Mouse (Mus musculus) forebrain, embryonic 14.5 days (tissue): ENCODE measurements around the gene Lacc1. TPM values are rescaled to one million over a fixed set of nuclear protein-coding genes. Genes with fewer than 3 reads are reported as not detected.
"Not testable (repeated sequence)": the region's sequence is repeated elsewhere in the genome, so short reads cannot be mapped to it uniquely, and the experiment has no call there.

Experiments used
- ATAC-seq: fragments of 200-750 bp; cut with Nextera tagmentation; 2 replicates; pipeline ENCODE4 v1.8.0; 2017; ENCODE audit warnings: mild to moderate bottlenecking, moderate library complexity
- DNase-seq: peaks from one replicate; pipeline ENCODE4 v3.0.0-alpha.2; 2015; ENCODE audit warnings: low spot score
- H3K27ac ChIP-seq: fragments of 300-500 bp; sonication (generic); 2 replicates; pipeline ENCODE4 v1.5.1; 2014; ENCODE audit warnings: low read depth, mild to moderate bottlenecking, control low read depth, low read length, moderate library complexity
- H3K27me3 ChIP-seq: fragments of 300-500 bp; sonication (generic); replicated peaks from 2 replicates; pipeline ENCODE4 v1.6.1; 2014; ENCODE audit warnings: low read length, control low read depth, mixed read lengths; ENCODE audit not compliant: control insufficient read depth, insufficient read depth
- H3K36me3 ChIP-seq: fragments of 300-500 bp; sonication (generic); 2 replicates; pipeline ENCODE4 v1.6.1; 2014; ENCODE audit warnings: low read length, control low read depth; ENCODE audit not compliant: control insufficient read depth, insufficient read depth
- H3K4me1 ChIP-seq: fragments of 300-500 bp; sonication (generic); 2 replicates; pipeline ENCODE4 v1.6.1; 2014; ENCODE audit warnings: antibody characterized with exemption, low read length, control low read depth; ENCODE audit not compliant: control insufficient read depth, insufficient read depth
- H3K4me2 ChIP-seq: fragments of 300-500 bp; sonication (generic); 2 replicates; pipeline ENCODE4 v1.6.1; 2014; ENCODE audit warnings: mild to moderate bottlenecking, control low read depth, low read length
- H3K4me3 ChIP-seq: fragments of 300-500 bp; sonication (generic); 2 replicates; pipeline ENCODE4 v1.5.1; 2014; ENCODE audit warnings: low read depth, low read length, control low read depth
- H3K9ac ChIP-seq: fragments of 300-500 bp; sonication (generic); 2 replicates; pipeline ENCODE4 v1.6.1; 2014; ENCODE audit warnings: mild to moderate bottlenecking, low read length, control low read depth, moderate library complexity
- H3K9me3 ChIP-seq: fragments of 300-500 bp; sonication (generic); replicated peaks from 2 replicates; pipeline ENCODE4 v1.6.1; 2016; ENCODE audit warnings: low read length, control low read depth, mixed read lengths; ENCODE audit not compliant: control insufficient read depth
- WGBS: fragments of 180-500 bp; shearing (Covaris S2); extraction: QIAGEN DNeasy Blood & Tissue Kit; methylation state at CpG from one replicate; pipeline ENCODE4 v1.1.7; 2014; 5-methylcytosine and 5-hydroxymethylcytosine counted together
- polyA plus RNA-seq: library from polyadenylated mRNA; unstranded; fragments of >200 nt; fragmentation: Nextera tagmentation; extraction: Ambion mirVana; gene quantifications from 2 replicates; pipeline ENCODE4 v1.2.1, GENCODE M21; 2014

Lacc1 gene
- polyA plus RNA-seq, 1 experiment from 2014 or later, result 1.6 TPM

DNA sequence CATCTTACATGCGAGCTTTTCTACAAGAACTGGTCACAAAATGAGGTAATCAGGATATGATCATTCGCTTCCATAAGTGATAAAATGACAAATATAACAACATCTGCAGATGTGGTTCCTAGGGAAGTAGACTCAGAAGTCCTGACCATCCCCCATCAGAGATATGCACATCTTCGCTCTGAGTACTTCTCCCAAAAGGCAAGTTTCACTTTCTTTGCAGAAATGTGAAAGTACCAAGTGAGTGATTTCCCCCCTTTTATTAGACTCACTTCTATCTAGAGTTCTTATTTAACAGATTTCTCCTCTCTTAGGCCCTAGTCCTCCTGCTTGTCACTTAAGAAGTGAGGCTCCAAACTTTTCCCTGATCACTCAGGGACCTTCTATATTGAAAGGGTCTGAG, 3.3 kb downstream of the Lacc1 start:
- Histone ChIP-seq H3K9me3 (no peaks in the 10 kb centered on the region), H3K27me3 (no peaks in the 10 kb centered on the region), H3K27ac (no peak overlapping the region), H3K36me3 (no peaks in the 10 kb centered on the region), H3K9ac (no peak overlapping the region), H3K4me3 (no peak overlapping the region), H3K4me1 (no peaks in the 10 kb centered on the region), H3K4me2 (no peak overlapping the region)
- ATAC-seq (no peak), DNase-seq (no peak)
- WGBS, result 96% methylated on average over 3 of the region's 3 CpGs

DNA sequence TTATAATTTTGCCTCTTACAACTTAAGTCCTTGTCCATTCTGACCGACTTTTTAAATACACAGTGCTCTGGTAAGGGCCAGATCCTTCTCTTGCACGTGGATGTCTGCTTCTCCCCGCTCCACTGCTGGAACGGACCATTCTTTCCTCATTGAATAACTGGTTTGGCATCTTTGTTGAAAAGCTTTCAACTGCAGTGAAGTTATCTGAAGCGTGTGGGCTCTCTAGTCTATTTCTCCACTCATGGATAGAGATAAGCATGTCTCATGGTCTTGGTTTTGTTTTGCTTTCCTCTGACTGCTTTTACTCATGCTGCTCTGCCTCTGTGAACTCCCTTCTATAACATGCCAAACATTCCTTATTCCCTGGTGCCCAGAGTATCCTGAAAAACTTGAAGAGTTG, 4.3 kb downstream of the Lacc1 start:
- Histone ChIP-seq H3K4me2 (no peak overlapping the region), H3K9me3 (no peaks in the 10 kb centered on the region), H3K36me3 (no peaks in the 10 kb centered on the region), H3K27me3 (no peaks in the 10 kb centered on the region), H3K27ac (no peak overlapping the region), H3K4me3 (no peak overlapping the region), H3K4me1 (no peaks in the 10 kb centered on the region), H3K9ac (no peak overlapping the region)
- ATAC-seq, result no peak
- WGBS, result 75% methylated on average over 5 of the region's 5 CpGs
- no peak for DNase-seq

DNA sequence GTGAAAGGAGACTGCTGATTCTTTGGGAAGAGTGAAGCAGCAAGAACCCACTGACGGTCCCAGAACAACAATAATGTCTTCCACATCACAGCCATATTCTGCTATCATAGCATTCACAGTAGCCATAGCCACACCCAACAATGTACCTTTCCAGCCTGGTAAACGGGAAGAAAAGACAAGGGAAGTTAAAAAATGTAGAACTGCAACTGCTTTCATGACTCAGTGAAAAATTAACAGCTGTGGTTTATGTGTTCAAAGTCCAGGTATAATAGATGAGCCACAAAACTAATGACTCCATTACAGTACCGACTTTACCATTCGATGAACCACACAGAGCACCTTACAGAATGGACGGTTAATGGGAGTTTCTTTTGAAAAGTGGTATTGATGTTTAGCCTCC, 5.9 kb downstream of the Lacc1 start:
- no peaks in the 10 kb centered on the region for H3K4me1 ChIP-seq
- no peak overlapping the region for H3K27ac ChIP-seq
- no peaks in the 10 kb centered on the region for H3K27me3 ChIP-seq
- 88% methylated on average over 5 of the region's 5 CpGs for WGBS
- no peak overlapping the region for H3K9ac ChIP-seq
- no peak for ATAC-seq
- H3K36me3 ChIP-seq, result no peaks in the 10 kb centered on the region
- no peak overlapping the region for H3K4me3 ChIP-seq
- no peak overlapping the region for H3K4me2 ChIP-seq
- H3K9me3 ChIP-seq, result no peaks in the 10 kb centered on the region
- no peak for DNase-seq

DNA sequence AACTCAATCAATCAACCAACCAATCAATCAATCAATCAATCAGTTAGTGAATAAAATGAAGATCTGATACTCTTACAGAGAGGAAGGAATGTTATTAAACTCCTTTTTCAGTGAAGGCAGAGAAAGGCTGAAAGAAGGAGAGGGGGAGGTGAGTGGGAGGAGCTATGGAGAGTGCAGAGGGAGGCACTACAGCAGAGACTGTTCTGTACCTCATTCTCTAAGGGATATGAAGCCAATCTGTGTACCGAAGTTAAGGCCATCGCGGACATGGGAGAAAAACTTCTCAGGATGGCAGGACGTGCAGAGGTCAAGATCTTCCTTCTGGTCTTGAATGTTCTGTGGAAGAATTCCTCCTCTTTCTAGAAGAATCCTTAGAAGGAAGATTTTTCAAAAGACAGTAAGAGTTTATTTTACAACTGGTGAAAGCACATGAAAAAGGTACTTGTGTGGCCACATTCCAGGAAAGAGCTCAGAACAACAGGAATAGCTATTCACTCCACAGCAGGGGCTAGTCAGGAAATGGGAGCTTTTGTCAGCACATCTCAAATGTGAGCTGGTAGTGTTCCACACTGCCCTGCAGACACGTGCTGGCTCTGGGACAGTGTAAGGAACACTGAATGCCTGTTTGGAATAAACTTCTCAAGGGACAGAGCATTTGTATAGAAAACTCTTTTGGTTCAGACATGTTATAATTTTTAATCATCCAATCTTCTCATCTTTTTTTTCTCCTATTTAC, 7.2 kb downstream of the Lacc1 start:
- 62% methylated on average over 5 of the region's 5 CpGs for WGBS
- no peaks in the 10 kb centered on the region for H3K27me3 ChIP-seq
- ATAC-seq, result no peak
- H3K4me3 ChIP-seq, result no peak overlapping the region
- H3K4me2 ChIP-seq, result no peak overlapping the region
- no peaks in the 10 kb centered on the region for H3K9me3 ChIP-seq
- DNase-seq, result no peak
- no peak overlapping the region for H3K27ac ChIP-seq
- no peak overlapping the region for H3K9ac ChIP-seq
- H3K4me1 ChIP-seq, result no peaks in the 10 kb centered on the region
- H3K36me3 ChIP-seq, result no peaks in the 10 kb centered on the region

DNA sequence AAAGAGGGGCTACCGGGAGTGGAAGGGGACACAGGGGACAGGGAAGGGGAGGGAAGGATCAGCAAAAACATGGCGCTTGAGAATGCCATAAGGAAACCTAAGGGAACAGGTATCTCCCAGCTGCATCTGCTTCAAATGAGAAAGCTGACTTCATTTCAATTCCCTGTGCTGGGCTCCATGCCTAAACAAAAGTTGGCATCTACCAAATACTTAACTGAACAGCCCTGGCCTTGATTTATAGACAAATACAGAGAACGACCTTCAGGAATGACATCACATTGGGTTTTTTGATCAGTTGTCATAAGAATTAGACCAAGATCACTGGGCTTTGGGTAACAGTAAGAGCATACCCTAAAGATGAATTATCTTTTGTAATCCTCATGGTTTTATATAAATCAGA, 12.2 kb downstream of the Lacc1 start:
- H3K4me3 ChIP-seq, result no peak overlapping the region
- H3K9ac ChIP-seq, result no peak overlapping the region
- H3K9me3 ChIP-seq, result no peaks in the 10 kb centered on the region
- ATAC-seq (no peak), DNase-seq (no peak)
- no peak overlapping the region for H3K27ac ChIP-seq
- 93% methylated on average over 3 of the region's 3 CpGs for WGBS
- no peaks in the 10 kb centered on the region for H3K27me3 ChIP-seq
- H3K4me2 ChIP-seq, result no peak overlapping the region
- no peaks in the 10 kb centered on the region for H3K4me1 ChIP-seq
- H3K36me3 ChIP-seq, result no peaks in the 10 kb centered on the region

DNA sequence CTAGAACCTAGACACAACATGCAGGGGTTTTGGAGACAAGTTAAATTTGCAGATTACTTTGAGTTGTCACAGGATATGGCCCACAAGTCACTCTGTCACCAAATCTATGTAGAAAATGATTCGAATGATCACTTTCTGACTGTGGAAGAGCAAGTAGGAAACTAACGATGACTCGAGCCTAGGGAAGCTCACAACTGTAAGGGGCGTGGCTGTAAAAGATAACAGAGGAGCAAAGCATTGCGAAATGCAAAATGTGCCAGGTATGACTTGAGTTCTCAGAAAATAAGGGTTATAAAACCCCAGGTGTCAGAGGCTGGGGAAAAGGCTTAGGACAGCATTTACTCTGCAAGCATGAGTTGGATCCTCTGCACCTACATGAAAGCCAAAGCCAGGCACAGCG, 19.5 kb downstream of the Lacc1 start:
- H3K4me2 ChIP-seq, result no peak overlapping the region
- no peak overlapping the region for H3K9ac ChIP-seq
- H3K36me3 ChIP-seq, result no peaks in the 10 kb centered on the region
- H3K27me3 ChIP-seq, result no peaks in the 10 kb centered on the region
- H3K4me3 ChIP-seq, result no peak overlapping the region
- ATAC-seq (no peak), DNase-seq (no peak)
- no peaks in the 10 kb centered on the region for H3K4me1 ChIP-seq
- H3K9me3 ChIP-seq, result no peaks in the 10 kb centered on the region
- no peak overlapping the region for H3K27ac ChIP-seq
- 88% methylated on average over 6 of the region's 6 CpGs for WGBS

DNA sequence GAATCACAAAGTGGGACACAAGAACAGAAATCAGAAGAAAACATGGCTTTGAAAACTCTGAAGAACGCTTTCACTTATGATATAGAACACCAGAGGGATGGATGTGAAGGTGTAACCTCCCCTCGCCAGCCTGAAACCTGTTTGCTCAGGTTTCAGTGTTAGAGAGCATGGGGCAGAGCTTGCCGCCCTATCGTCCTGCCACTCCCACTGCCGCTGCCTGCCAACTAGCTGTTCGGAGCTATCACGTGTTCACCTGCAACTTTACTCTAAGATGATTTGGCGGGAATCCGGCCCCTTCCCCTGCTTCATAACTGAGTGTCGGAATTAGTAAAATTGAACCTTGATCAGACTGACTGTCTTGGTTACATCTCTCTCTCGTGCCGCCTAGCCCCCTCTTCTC, 19.9 kb downstream of the Lacc1 start:
- H3K27ac ChIP-seq, H3K4me3 ChIP-seq, ATAC-seq, H3K27me3 ChIP-seq, H3K4me1 ChIP-seq, DNase-seq, H3K36me3 ChIP-seq, H3K9me3 ChIP-seq, H3K9ac ChIP-seq, H3K4me2 ChIP-seq: not testable (repeated sequence)
- WGBS, result 65% methylated on average over 12 of the region's 12 CpGs

DNA sequence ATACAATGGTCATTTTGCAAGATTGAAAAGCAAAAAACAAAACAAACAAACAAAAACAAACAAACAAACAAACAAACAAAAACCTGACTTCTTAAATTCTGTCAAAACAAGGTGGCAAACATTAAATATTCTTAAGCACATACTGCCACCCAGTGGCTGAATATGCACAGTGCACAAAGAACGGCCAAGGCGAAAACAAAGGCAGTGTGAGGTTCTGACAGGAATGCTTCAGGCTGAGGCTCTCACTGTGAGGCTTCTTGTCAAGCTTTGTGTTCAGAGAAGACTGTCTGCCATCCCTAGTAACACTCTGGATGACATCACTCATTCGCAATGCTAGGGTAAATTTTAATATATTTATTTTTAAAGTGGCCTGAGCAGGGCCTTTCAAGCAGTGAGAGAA, 24.9 kb downstream of the Lacc1 start:
- Histone ChIP-seq H3K4me2 (no peak overlapping the region), H3K4me1 (no peaks in the 10 kb centered on the region), H3K27ac (no peak overlapping the region), H3K4me3 (no peak overlapping the region), H3K9me3 (no peaks in the 10 kb centered on the region), H3K36me3 (no peaks in the 10 kb centered on the region), H3K27me3 (no peaks in the 10 kb centered on the region), H3K9ac (no peak overlapping the region)
- ATAC-seq (peak; percentile 70; the same call in 1 of the 2 replicates), DNase-seq (peak; percentile 90)
- 3% methylated on average over 3 of the region's 3 CpGs for WGBS

DNA sequence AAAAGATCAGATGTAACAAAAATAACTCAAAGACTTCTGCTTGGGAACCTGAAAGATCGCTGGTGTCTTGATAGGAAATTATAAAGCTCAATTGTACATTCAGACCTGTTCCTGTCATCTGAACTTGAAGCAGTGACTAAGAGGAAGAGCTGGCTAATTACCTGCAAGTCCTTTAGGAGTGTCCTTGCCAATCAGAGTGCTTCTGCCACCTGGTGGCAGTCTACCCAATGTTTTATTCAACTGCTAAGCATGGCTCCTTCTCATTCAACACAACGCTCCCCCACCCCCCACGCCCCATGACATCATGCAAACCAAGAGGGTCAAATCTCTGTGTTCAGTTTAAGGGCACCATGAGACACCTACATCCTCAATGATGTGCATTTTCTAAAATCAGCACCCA, 28.5 kb downstream of the Lacc1 start:
- peak; percentile 65; the same call in 1 of the 2 replicates for ATAC-seq
- Histone ChIP-seq H3K9ac (no peak overlapping the region), H3K27ac (no peak overlapping the region), H3K4me1 (no peaks in the 10 kb centered on the region), H3K36me3 (no peaks in the 10 kb centered on the region), H3K4me3 (no peak overlapping the region), H3K9me3 (no peaks in the 10 kb centered on the region), H3K4me2 (no peak overlapping the region), H3K27me3 (no peaks in the 10 kb centered on the region)
- DNase-seq, result peak; percentile 88
- 21% methylated on average over 3 of the region's 3 CpGs for WGBS
